Mouse (Mus musculus) lung, embryonic 15.5 days (tissue): ENCODE measurements around the gene Gm26661. TPM values are rescaled to one million over a fixed set of nuclear protein-coding genes. Genes with fewer than 3 reads are reported as not detected.

ENCODE experiments used
- ATAC-seq: fragments of 200-750 bp; cut with Nextera tagmentation; 2 replicates; pipeline ENCODE4 v1.8.0; 2017; ENCODE audit warnings: moderate number of reproducible peaks, borderline replicate concordance; ENCODE audit not compliant: low FRiP score, low TSS enrichment; ENCODE audit errors: extremely low read depth
- H3K27ac ChIP-seq: fragments of 300-500 bp; sonication (generic); 2 replicates; pipeline ENCODE4 v1.5.1; 2015; ENCODE audit warnings: moderate library complexity, mild to moderate bottlenecking, inconsistent platforms
- H3K27me3 ChIP-seq: fragments of 300-500 bp; sonication (generic); 2 replicates; pipeline ENCODE4 v1.6.1; 2015; ENCODE audit warnings: inconsistent platforms
- H3K36me3 ChIP-seq: fragments of 300-500 bp; sonication (generic); 2 replicates; pipeline ENCODE4 v1.6.1; 2015; ENCODE audit warnings: inconsistent platforms
- H3K4me1 ChIP-seq: fragments of 300-500 bp; sonication (generic); 2 replicates; pipeline ENCODE4 v1.6.1; 2015; ENCODE audit warnings: inconsistent platforms
- H3K4me2 ChIP-seq: fragments of 300-500 bp; sonication (generic); 2 replicates; pipeline ENCODE4 v1.6.1; 2015; ENCODE audit warnings: inconsistent platforms, mild to moderate bottlenecking, moderate library complexity
- H3K4me3 ChIP-seq: fragments of 300-500 bp; sonication (generic); 2 replicates; pipeline ENCODE4 v1.5.1; 2015; ENCODE audit warnings: mild to moderate bottlenecking, inconsistent platforms
- H3K9ac ChIP-seq: fragments of 300-500 bp; sonication (generic); 2 replicates; pipeline ENCODE4 v1.6.1; 2015; ENCODE audit warnings: inconsistent platforms
- H3K9me3 ChIP-seq: fragments of 300-500 bp; sonication (generic); 2 replicates; pipeline ENCODE4 v1.6.1; 2016; ENCODE audit warnings: inconsistent platforms
- WGBS: fragments of 180-500 bp; shearing (Covaris S2); methylation state at CpG from one replicate; pipeline ENCODE4 v1.1.7; 2015; 5-methylcytosine and 5-hydroxymethylcytosine counted together
- polyA plus RNA-seq: library from polyadenylated mRNA; unstranded; fragments of >200 nt; fragmentation: Nextera tagmentation; extraction: Ambion mirVana; gene quantifications from 2 replicates; pipeline ENCODE4 v1.2.1, GENCODE M21; 2015

Gm26661 gene
- polyA plus RNA-seq, 1 experiment from 2014 or later = not detected

DNA sequence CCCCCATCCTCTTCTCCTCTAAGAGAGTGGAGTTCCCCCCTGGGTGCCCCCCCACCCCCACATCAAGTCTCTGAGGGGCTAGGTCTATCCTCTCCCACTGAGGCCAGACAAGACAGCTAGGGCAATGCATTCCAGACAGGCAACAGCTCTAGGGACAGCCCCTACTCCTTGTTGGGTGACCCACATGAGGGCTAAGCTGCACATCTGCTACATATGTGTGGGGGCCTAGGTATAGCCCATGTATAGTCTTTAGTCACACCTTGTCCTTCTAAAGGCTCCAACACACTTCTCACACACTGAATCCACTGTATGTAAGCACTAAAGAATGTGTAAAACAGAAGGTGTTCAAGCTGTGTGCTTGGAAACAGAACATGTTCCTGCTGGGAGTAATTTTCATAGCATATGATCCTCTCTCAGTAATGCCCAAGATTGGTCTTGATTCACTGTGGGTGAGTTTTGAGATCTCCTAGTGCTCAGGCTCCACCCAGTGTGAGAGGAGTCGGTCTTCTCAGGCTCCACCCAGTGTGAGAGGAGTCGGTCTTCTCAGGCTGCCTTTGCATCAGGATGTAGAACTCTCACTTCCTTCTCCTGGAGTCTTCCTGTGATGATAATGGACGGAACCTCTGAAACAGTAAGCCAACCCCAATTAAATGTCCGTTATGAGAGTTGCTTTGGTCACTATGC, 12.6 kb downstream of the Gm26661 start:
- H3K4me1 ChIP-seq = peaks cover 4% of the 10 kb centered on the region; the same call in 1 of the 2 replicates
- no peaks in the 10 kb centered on the region for H3K9me3 ChIP-seq
- no peak for ATAC-seq
- H3K9ac ChIP-seq = no peak overlapping the region
- no peak overlapping the region for H3K27ac ChIP-seq
- H3K36me3 ChIP-seq = no peaks in the 10 kb centered on the region
- 44% methylated on average over 4 of the region's 4 CpGs for WGBS
- H3K4me3 ChIP-seq = no peak overlapping the region
- H3K4me2 ChIP-seq = no peak overlapping the region
- H3K27me3 ChIP-seq = no peaks in the 10 kb centered on the region

GRCm38 (mm10) chr14:7804558-7804905, 13.1 kb downstream of the Gm26661 start:
- Histone ChIP-seq H3K4me3 (no peak overlapping the region), H3K27me3 (no peaks in the 10 kb centered on the region), H3K9ac (no peak overlapping the region), H3K27ac (no peak overlapping the region), H3K4me1 (peaks cover 7% of the 10 kb centered on the region; the same call in 1 of the 2 replicates), H3K9me3 (no peaks in the 10 kb centered on the region), H3K4me2 (no peak overlapping the region), H3K36me3 (no peaks in the 10 kb centered on the region)
- ATAC-seq = no peak
- 86% methylated on average over 2 of the region's 2 CpGs for WGBS

GRCm38 (mm10) chr14:7807711-7808110, 16.3 kb downstream of the Gm26661 start:
- 56% methylated on average over 4 of the region's 4 CpGs for WGBS
- Histone ChIP-seq H3K9ac (no peak overlapping the region), H3K9me3 (no peaks in the 10 kb centered on the region), H3K27ac (no peak overlapping the region), H3K36me3 (no peaks in the 10 kb centered on the region), H3K4me3 (no peak overlapping the region), H3K4me1 (peaks cover 7% of the 10 kb centered on the region; the same call in 1 of the 2 replicates), H3K27me3 (no peaks in the 10 kb centered on the region), H3K4me2 (no peak overlapping the region)
- ATAC-seq = no peak

DNA sequence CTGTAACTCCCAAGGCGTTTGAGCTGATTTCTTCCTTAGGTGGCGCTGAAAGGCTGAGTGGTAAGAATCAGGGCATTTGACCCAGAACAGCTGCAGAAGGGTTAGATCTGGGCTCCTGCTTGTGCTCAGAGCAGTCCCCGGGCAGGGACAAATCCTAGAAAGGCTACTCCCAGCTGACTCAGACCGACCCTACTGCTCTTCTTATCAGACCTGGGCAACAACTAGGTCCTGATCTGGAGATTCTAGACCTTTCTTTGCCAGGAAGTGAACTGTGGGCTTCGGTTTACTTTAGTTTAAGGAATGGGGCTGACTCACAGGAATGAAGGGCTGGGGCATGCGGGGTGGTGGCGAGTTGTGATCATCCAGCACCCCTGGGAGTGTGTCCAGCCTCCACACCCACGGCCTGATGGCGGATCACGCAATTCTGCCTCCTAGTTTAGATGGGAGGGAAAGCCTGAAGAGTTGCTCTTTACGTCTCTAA, 17.2 kb downstream of the Gm26661 start:
- no peak for ATAC-seq

GRCm38 (mm10) chr14:7809043-7809955, 17.9 kb downstream of the Gm26661 start:
- Histone ChIP-seq H3K27ac (no peak overlapping the region), H3K9ac (no peak overlapping the region), H3K27me3 (no peaks in the 10 kb centered on the region), H3K4me3 (no peak overlapping the region), H3K9me3 (no peaks in the 10 kb centered on the region), H3K4me1 (peaks cover 7% of the 10 kb centered on the region; the same call in 1 of the 2 replicates), H3K4me2 (no peak overlapping the region), H3K36me3 (no peaks in the 10 kb centered on the region)
- WGBS = 67% methylated on average over 12 of the region's 12 CpGs
- ATAC-seq = peak; percentile 59; the same call in 1 of the 2 replicates

More for the DNA sequence above, 17.2 kb downstream of the Gm26661 start:
- no peak overlapping the region for H3K9ac ChIP-seq
- H3K9me3 ChIP-seq = no peaks in the 10 kb centered on the region
- H3K27ac ChIP-seq = no peak overlapping the region
- WGBS = 52% methylated on average over 11 of the region's 11 CpGs
- no peaks in the 10 kb centered on the region for H3K27me3 ChIP-seq
- H3K4me2 ChIP-seq = no peak overlapping the region
- peaks cover 7% of the 10 kb centered on the region; the same call in 1 of the 2 replicates for H3K4me1 ChIP-seq
- H3K4me3 ChIP-seq = no peak overlapping the region
- H3K36me3 ChIP-seq = no peaks in the 10 kb centered on the region

GRCm38 (mm10) chr14:7817770-7818462, 26.5 kb downstream of the Gm26661 start, which contains the start of gene Flnb:
Gene Flnb, plus strand, starts transcription at chr14:7817957.
- Histone ChIP-seq H3K27ac (peak within 1 kb of the TSS; percentile 53), H3K4me2 (peak within 1 kb of the TSS; percentile 96), H3K4me1 (peaks cover 38% of the 10 kb centered on the region), H3K9me3 (no peaks in the 10 kb centered on the region), H3K9ac (peak within 1 kb of the TSS; percentile 76), H3K27me3 (no peaks in the 10 kb centered on the region; the same call in 1 of the 2 replicates), H3K36me3 (no peaks in the 10 kb centered on the region), H3K4me3 (peak within 1 kb of the TSS; percentile 71)
- peak; percentile 93 for ATAC-seq
- WGBS = under 1% methylated on average over 49 of the region's 49 CpGs

DNA sequence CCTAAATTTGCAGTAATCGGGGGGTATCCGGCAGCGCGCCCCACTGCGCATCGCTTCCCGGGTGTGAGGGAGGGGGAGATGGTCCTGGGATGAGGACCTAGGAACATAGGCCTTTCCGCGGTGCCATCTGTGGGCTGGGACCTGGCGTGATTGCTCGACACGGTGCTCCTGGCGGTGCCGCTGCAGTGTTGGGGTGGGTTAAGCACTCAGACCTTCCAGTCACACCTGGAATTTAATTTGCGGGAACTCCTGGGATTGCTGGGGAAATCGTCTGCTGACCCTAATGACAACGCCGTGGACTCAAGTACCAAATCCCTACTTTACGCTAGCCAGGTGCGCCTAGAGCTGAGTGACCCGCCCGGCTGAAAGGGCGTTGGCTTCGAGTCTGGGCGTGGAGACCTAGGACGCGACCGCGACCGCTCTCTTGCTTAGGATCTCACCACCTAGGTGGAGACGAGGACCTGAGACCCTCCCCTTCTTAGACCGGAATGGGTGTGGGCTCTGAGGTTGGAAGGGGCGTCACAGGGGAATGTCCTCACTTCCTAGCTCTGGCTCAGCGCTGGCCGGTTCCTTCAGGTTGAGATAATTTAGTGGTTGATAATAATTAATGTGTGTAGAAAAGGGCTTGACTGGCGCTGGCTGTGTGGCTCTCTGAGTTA, 27.2 kb downstream of the Gm26661 start:
- peak overlapping the region; percentile 71 for H3K4me3 ChIP-seq
- no peaks in the 10 kb centered on the region; the same call in 1 of the 2 replicates for H3K27me3 ChIP-seq
- peak overlapping the region; percentile 96 for H3K4me2 ChIP-seq
- H3K36me3 ChIP-seq = no peaks in the 10 kb centered on the region
- H3K4me1 ChIP-seq = peaks cover 42% of the 10 kb centered on the region
- H3K9ac ChIP-seq = peak overlapping the region; percentile 76
- ATAC-seq = 0 out of 2 replicates have a peak, but pooled peaks have one; percentile 2
- WGBS = under 1% methylated on average over 36 of the region's 36 CpGs
- H3K27ac ChIP-seq = peak overlapping the region; percentile 53
- no peaks in the 10 kb centered on the region for H3K9me3 ChIP-seq

DNA sequence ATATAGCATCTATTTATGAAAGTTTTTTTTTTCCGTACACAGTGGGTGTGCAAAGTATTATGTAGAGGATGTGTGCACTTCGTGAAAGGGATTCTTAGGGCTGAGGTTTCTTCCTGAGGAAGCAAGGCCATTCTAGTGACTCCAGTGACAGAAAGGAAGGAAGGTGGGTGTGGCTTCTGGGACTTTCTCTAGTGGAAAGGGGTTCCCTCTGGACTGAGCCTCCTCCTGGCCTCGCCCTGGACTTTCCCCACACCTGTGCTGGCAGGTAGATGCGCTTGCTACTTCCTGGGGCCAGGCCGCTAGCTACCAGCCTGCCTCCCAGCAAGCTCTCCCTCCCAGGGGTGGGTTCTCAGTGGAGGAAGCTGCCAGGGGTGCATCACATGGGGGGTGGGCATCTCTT, 28.1 kb downstream of the Gm26661 start:
- H3K9ac ChIP-seq = no peak overlapping the region
- peak overlapping the region; percentile 71 for H3K4me3 ChIP-seq
- no peaks in the 10 kb centered on the region for H3K36me3 ChIP-seq
- H3K4me2 ChIP-seq = peak overlapping the region; percentile 96
- no peak for ATAC-seq
- H3K9me3 ChIP-seq = no peaks in the 10 kb centered on the region
- H3K27ac ChIP-seq = no peak overlapping the region
- peaks cover 42% of the 10 kb centered on the region for H3K4me1 ChIP-seq
- H3K27me3 ChIP-seq = no peaks in the 10 kb centered on the region; the same call in 1 of the 2 replicates
- WGBS = 61% methylated on average over 5 of the region's 5 CpGs

- H3K4me1 ChIP-seq = peaks cover 61% of the 10 kb centered on the region
- H3K9ac ChIP-seq = no peak overlapping the region
- H3K4me2 ChIP-seq = no peak overlapping the region
- no peak overlapping the region for H3K27ac ChIP-seq
- 42% methylated on average over 8 of the region's 8 CpGs for WGBS
- no peak overlapping the region for H3K4me3 ChIP-seq
- H3K9me3 ChIP-seq = no peaks in the 10 kb centered on the region
- no peak for ATAC-seq
- H3K36me3 ChIP-seq = no peaks in the 10 kb centered on the region
- no peaks in the 10 kb centered on the region for H3K27me3 ChIP-seq
Measured at GRCm38 (mm10) chr14:7821341-7821740, 30.0 kb downstream of the Gm26661 start.

DNA sequence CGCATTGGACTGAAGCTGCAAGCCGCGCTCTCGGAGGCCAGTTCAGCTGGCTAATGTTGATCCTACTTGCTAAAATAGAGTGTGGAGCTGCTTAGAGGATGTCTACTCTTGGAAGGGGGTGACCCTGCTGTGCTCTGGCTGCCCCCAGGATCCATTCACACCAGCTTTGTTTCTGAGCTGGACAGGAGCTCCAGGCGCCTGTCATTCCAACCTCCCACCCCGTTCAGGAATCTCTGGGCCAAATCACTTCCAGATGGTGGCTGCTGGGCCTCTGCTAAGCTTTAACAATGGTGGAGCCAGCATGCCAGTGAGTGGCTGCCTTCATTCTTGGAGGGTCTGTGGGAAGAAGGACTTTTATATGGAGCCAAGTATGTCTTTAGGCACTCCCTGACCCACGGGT, 31.3 kb downstream of the Gm26661 start:
- no peaks in the 10 kb centered on the region for H3K9me3 ChIP-seq
- H3K4me2 ChIP-seq = no peak overlapping the region
- WGBS = 33% methylated on average over 7 of the region's 7 CpGs
- H3K4me3 ChIP-seq = no peak overlapping the region
- no peak overlapping the region for H3K9ac ChIP-seq
- no peaks in the 10 kb centered on the region for H3K36me3 ChIP-seq
- peaks cover 72% of the 10 kb centered on the region for H3K4me1 ChIP-seq
- peak; percentile 21; the same call in 1 of the 2 replicates for ATAC-seq
- no peaks in the 10 kb centered on the region for H3K27me3 ChIP-seq
- 0 out of 2 replicates have a peak overlapping the region, but pooled peaks have one; percentile 2 for H3K27ac ChIP-seq
